Mouse (Mus musculus) thymus, postnatal 36 days (tissue): ENCODE data around the gene 4930415L06Rik.

Experiments used
- DNase-seq, 2 experiments: peaks; one replicate each; pipeline ENCODE4 v3.0.0; 2022; ENCODE audit warnings: mixed read lengths in 2 of 2

4930415L06Rik gene

DNA sequence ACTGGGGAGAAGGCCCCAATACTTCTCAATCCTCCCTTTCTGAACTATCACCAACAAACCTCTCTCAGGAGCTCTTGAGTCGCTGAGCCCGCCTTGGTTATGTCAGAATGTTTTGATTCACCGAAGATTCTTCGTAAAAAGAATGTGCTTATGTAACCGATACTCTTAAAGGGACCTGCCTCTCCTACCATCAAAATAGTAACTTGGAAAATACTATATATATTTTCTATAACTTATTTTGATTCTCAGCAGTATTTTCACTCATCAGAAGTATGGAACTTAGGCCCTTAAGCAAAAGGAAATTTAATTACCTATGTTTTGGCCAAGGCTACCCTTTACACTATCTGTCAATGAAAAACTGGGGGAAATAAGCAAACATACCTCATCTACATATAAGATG lies at the start of gene 4930415L06Rik:
4930415L06Rik (minus strand) TSS at position 101 of the 400 bp plus-strand sequence.
- no peak for DNase-seq

DNA sequence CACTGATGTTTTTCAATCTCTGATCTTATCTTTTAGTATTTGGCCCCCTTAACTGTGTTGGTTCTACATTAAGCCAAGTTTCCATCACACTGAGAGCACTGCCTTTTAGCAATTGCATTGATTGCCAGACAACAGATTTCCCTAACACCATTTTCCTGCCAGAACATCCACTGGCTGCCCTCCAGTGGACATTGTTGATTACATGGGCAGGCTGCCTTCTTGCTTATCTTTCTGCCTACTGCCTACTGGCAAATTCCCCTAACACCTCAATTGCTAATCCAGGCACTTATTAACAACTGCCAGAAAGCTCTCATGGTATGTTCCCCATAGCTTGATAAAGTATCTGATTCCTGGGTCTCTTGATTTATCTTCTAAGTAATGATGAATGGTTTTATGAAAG lies 46.0 kb upstream of the 4930415L06Rik start:
- no peak for DNase-seq

DNA sequence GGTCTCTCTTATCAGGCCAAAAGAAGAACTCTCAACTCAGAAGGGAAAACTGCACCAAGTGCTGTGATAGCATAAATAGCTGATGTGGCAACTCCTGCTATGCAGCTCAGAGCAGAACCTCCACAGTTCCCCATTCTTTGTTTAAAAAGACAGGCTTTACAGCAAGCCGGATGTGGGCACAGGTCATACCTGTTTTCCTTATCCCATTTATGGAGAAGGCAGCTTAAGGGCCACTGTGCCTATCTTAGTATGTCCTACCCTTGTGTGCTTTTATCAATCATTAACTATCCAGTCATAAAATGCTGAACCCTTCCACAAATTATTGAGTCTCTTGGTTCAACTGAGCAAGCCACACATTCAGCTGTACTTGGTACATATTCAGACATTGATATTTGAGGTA lies 27.8 kb downstream of the 4930415L06Rik start:
- DNase-seq: no peak
